Mouse (Mus musculus) lung, adult 2 months (tissue): Measurements from ENCODE around the gene Il12rb1.

Source experiments
- CTCF ChIP-seq: fragments of 200-500 bp; IDR thresholded peaks from 2 replicates; pipeline ENCODE4 v1.5.1; 2011; ENCODE audit warnings: mild to moderate bottlenecking, low read length, control low read depth; ENCODE audit not compliant: insufficient read depth
- POLR2A ChIP-seq: fragments of 200-500 bp; IDR thresholded peaks from 2 replicates; pipeline ENCODE4 v1.6.1; 2011; ENCODE audit warnings: low read depth, mild to moderate bottlenecking, control low read depth, low read length, borderline replicate concordance; ENCODE audit errors: extremely low read depth

- no peak for TF ChIP-seq CTCF
- TF ChIP-seq POLR2A: peak; percentile 94
These were observed 41.4 kb upstream of the Il12rb1 start for GRCm38 (mm10) chr8:70766571-70767440.
